In the genomic region with DNA sequence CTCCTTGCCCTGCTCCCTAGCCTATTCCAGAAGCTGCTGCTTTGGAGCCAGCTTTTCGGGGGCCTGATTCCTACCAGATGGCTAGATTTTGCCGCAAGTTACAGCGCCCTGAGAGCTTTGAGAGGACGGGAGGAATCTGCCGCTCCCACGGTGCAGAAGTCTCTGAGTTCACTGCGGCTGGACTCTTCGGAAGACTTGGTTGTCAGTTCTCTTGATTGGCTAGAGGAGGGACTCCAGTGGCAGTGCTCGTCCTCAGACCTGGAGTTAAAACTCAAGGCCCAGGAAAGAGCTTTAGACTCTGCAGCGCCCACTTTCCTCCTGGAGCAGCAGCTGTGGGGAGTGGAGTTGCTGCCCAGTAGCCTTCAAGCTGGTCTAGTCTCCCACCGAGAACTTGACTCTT, we compare ENCODE assay signal across 8 mouse cellular contexts. TPM values are rescaled to one million over a fixed set of nuclear protein-coding genes. Genes with fewer than 3 reads are reported as not detected.
DNase-seq lines count a peak whose midpoint lies in the region; ATAC-seq and TF ChIP-seq lines count a peak whose summit lies in the region.

No protein-coding gene starts in this region.

- TF ChIP-seq EP300 in heart, adult 2 months (IDR thresholded peaks at IDR 0.05; ENCODE audit: insufficient read depth, low read depth, low read length) = no peak

- no peak for TF ChIP-seq CTCF in heart, adult 2 months (IDR thresholded peaks at IDR 0.05)

- no peaks in the 10 kb centered on the region for H3K9me3 ChIP-seq in forebrain, embryonic 13.5 days (replicated peaks)
- H3K9me3 ChIP-seq in kidney, embryonic 14.5 days (ENCODE audit: control insufficient read depth, low read length) = no peaks in the 10 kb centered on the region
- H3K9me3 ChIP-seq in midbrain, embryonic 10.5 days (replicated peaks) = no peaks in the 10 kb centered on the region

- TF ChIP-seq POLR2A in heart, adult 2 months (IDR thresholded peaks at IDR 0.05; ENCODE audit: insufficient read depth, low read depth, low read length) = no peak

- peaks cover 6% of the 10 kb centered on the region for H3K79me2 ChIP-seq in heart, adult 2 months (replicated peaks; ENCODE audit: control insufficient read depth, insufficient read depth, low read length)

- DNase-seq in heart, adult 2 months = no peak
- no peak for DNase-seq in heart, postnatal 4 days
- DNase-seq in Muller cell, postnatal 12 days (ENCODE audit: inconsistent ontology term) = peak; percentile 36
- DNase-seq in midbrain, embryonic 10.5 days (ENCODE audit: low spot score) = no peak
- no peak for DNase-seq in left cerebral cortex, adult 11 months (ENCODE audit: low spot score)
- no peak for DNase-seq in left cerebral cortex, adult 18-20 months (ENCODE audit: low spot score in 2 of 2)

- H3K4me2 ChIP-seq in forebrain, embryonic 13.5 days = peak overlapping the region; percentile 100
- H3K4me2 ChIP-seq in kidney, embryonic 14.5 days (replicated peaks; ENCODE audit: low read depth, low read length) = peak overlapping the region; percentile 97

- H3K27me3 ChIP-seq in heart, adult 2 months (ENCODE audit: control insufficient read depth, insufficient read depth, low read length) = no peaks in the 10 kb centered on the region
- H3K27me3 ChIP-seq in forebrain, embryonic 13.5 days = no peaks in the 10 kb centered on the region
- no peaks in the 10 kb centered on the region for H3K27me3 ChIP-seq in kidney, embryonic 14.5 days (ENCODE audit: control insufficient read depth, insufficient read depth, low read length)
- H3K27me3 ChIP-seq in midbrain, embryonic 10.5 days (ENCODE audit: low read depth, poor library complexity, severe bottlenecking) = no peaks in the 10 kb centered on the region

- peak overlapping the region; percentile 93 for H3K9ac ChIP-seq in heart, adult 2 months (ENCODE audit: low read depth, low read length)
- peak overlapping the region; percentile 97 for H3K9ac ChIP-seq in forebrain, embryonic 13.5 days
- peak overlapping the region; percentile 97 for H3K9ac ChIP-seq in kidney, embryonic 14.5 days (ENCODE audit: low read depth, low read length)

- WGBS in heart, adult 2 months = 0% methylated on average over 11 of the region's 11 CpGs
- WGBS in forebrain, embryonic 13.5 days = under 1% methylated on average over 11 of the region's 11 CpGs
- WGBS in kidney, embryonic 14.5 days = 0% methylated on average over 11 of the region's 11 CpGs
- 1% methylated on average over 11 of the region's 11 CpGs for WGBS in midbrain, embryonic 10.5 days

- peak overlapping the region; percentile 90 for H3K4me3 ChIP-seq in heart, adult 2 months
- H3K4me3 ChIP-seq in forebrain, embryonic 13.5 days = peak overlapping the region; percentile 98
- H3K4me3 ChIP-seq in kidney, embryonic 14.5 days (ENCODE audit: low read length) = peak overlapping the region; percentile 96
- H3K4me3 ChIP-seq in midbrain, embryonic 10.5 days = peak overlapping the region; percentile 98

- intact Hi-C loops in heart, adult 2 months (cut with DNase I) = loop anchor here (5.0 kb wide), 2 partner anchors 290 to 785 kb away; a partner anchor contains a TSS

- ATAC-seq in forebrain, embryonic 13.5 days = no peak
- no peak for ATAC-seq in kidney, embryonic 14.5 days (ENCODE audit: low FRiP score, low TSS enrichment)

- H3K4me1 ChIP-seq in heart, adult 2 months (ENCODE audit: control insufficient read depth, insufficient read depth, low read length) = peaks cover 5% of the 10 kb centered on the region
- H3K4me1 ChIP-seq in forebrain, embryonic 13.5 days = peaks cover 60% of the 10 kb centered on the region
- H3K4me1 ChIP-seq in kidney, embryonic 14.5 days (ENCODE audit: control insufficient read depth, insufficient read depth, low read length) = peaks cover 19% of the 10 kb centered on the region
- H3K4me1 ChIP-seq in midbrain, embryonic 10.5 days = peaks cover 66% of the 10 kb centered on the region

- H3K36me3 ChIP-seq in heart, adult 2 months (ENCODE audit: control insufficient read depth, insufficient read depth, low read length) = peaks cover 19% of the 10 kb centered on the region
- H3K36me3 ChIP-seq in forebrain, embryonic 13.5 days (ENCODE audit: poor library complexity, severe bottlenecking) = peaks cover 14% of the 10 kb centered on the region
- peaks cover 18% of the 10 kb centered on the region; the same call in 1 of the 2 replicates for H3K36me3 ChIP-seq in kidney, embryonic 14.5 days (ENCODE audit: control insufficient read depth, insufficient read depth, low read length)
- peaks cover 44% of the 10 kb centered on the region for H3K36me3 ChIP-seq in midbrain, embryonic 10.5 days

- H3K27ac ChIP-seq in heart, adult 2 months = peak overlapping the region; percentile 98
- H3K27ac ChIP-seq in forebrain, embryonic 13.5 days = peak overlapping the region; percentile 93
- peak overlapping the region; percentile 92 for H3K27ac ChIP-seq in kidney, embryonic 14.5 days (ENCODE audit: low read depth, low read length)
- H3K27ac ChIP-seq in midbrain, embryonic 10.5 days (replicated peaks) = peak overlapping the region; percentile 95

RNA-seq across cellular contexts. Expression of a gene that starts 1.0 kb away (rescaled TPM):
- 10 to 100 TPM; 21.5 to 22.8 TPM for total RNA-seq in heart, adult 2 months (2021)
- 8.6 and 12.8 TPM in 2 replicates for polyA plus RNA-seq in heart, adult 2 months (2012; rRNA removed)
- 10 to 100 TPM; 41.6 to 44.4 TPM for total RNA-seq in heart, postnatal 4 days (2021)
- polyA plus RNA-seq in forebrain, embryonic 13.5 days (2015; fragmentation: Nextera tagmentation; extraction: Ambion mirVana) = 34.8 and 38.6 TPM in 2 replicates
- 17.9 and 49.4 TPM in 2 replicates for polyA plus RNA-seq in kidney, embryonic 14.5 days (2014; fragmentation: Nextera tagmentation; extraction: Ambion mirVana)
- 48.9 and 56.8 TPM in 2 replicates for polyA plus RNA-seq in midbrain, embryonic 10.5 days (2016; fragmentation: Nextera tagmentation; extraction: Ambion mirVana)
- total RNA-seq in left cerebral cortex, adult 18-20 months (2021) = 10 to 100 TPM; 44.6 to 49.3 TPM

RNA-seq across cellular contexts. Expression of a gene that starts 32.1 kb away (rescaled TPM):
- 10 to 100 TPM; 51.0 to 67.5 TPM for total RNA-seq in heart, adult 2 months (2021)
- polyA plus RNA-seq in heart, adult 2 months (2012; rRNA removed) = 55.2 and 81.4 TPM in 2 replicates
- total RNA-seq in heart, postnatal 4 days (2021) = 10 to 100 TPM; 42.1 to 45.9 TPM
- polyA plus RNA-seq in forebrain, embryonic 13.5 days (2015; fragmentation: Nextera tagmentation; extraction: Ambion mirVana) = 13.5 and 14.9 TPM in 2 replicates
- 3.3 and 6.1 TPM in 2 replicates for polyA plus RNA-seq in kidney, embryonic 14.5 days (2014; fragmentation: Nextera tagmentation; extraction: Ambion mirVana)
- 12.5 and 15.7 TPM in 2 replicates for polyA plus RNA-seq in midbrain, embryonic 10.5 days (2016; fragmentation: Nextera tagmentation; extraction: Ambion mirVana)
- total RNA-seq in left cerebral cortex, adult 18-20 months (2021) = 10 to 100 TPM; 78.2 to 91.1 TPM
